Mouse (Mus musculus): ENCODE results near the gene Rara. TPM values are rescaled to one million over a fixed set of nuclear protein-coding genes. Genes with fewer than 3 reads are reported as not detected.
A peak's percentile ranks its signal among the peaks of the same experiment; 100 is the strongest.

Rara gene
- polyA plus RNA-seq, 1 experiment from 2014 or later: 9.1 TPM

GRCm38 (mm10) chr11:98959437-98960312, 32.1 kb downstream of the Rara start:
- Histone ChIP-seq H3K9ac (replicated peaks) (peak overlapping the region; percentile 75), H3K4me1 (replicated peaks) (peaks cover 69% of the 10 kb centered on the region), H3K27ac (peak overlapping the region; percentile 39), H3K36me3 (no peaks in the 10 kb centered on the region), H3K4me3 (replicated peaks) (peak overlapping the region; percentile 58), H3K9me3 (no peaks in the 10 kb centered on the region), H3K27me3 (peaks cover 22% of the 10 kb centered on the region), H3K4me2 (replicated peaks) (peak overlapping the region; percentile 98)
- peak; percentile 46 for ATAC-seq
- under 1% methylated on average over 43 of the region's 43 CpGs for WGBS

- H3K27ac ChIP-seq: peak overlapping the region; percentile 39; the same call in 1 of the 2 replicates
- ATAC-seq: peak; percentile 3; the same call in 1 of the 2 replicates
- WGBS: 1% methylated on average over 53 of the region's 53 CpGs
- H3K4me1 ChIP-seq (replicated peaks): peaks cover 69% of the 10 kb centered on the region
- H3K4me3 ChIP-seq (replicated peaks): peak overlapping the region; percentile 58
- no peaks in the 10 kb centered on the region for H3K9me3 ChIP-seq
- peaks cover 22% of the 10 kb centered on the region for H3K27me3 ChIP-seq
- H3K9ac ChIP-seq (replicated peaks): peak overlapping the region; percentile 75
- no peaks in the 10 kb centered on the region for H3K36me3 ChIP-seq
- H3K4me2 ChIP-seq (replicated peaks): peak overlapping the region; percentile 98
Observed at GRCm38 (mm10) chr11:98960313-98960906, 32.8 kb downstream of the Rara start.

GRCm38 (mm10) chr11:98961051-98961592, 33.5 kb downstream of the Rara start:
- WGBS: 2% methylated on average over 18 of the region's 18 CpGs
- no peak for ATAC-seq
- H3K4me1 ChIP-seq (replicated peaks): peaks cover 71% of the 10 kb centered on the region
- no peaks in the 10 kb centered on the region for H3K36me3 ChIP-seq
- H3K4me2 ChIP-seq (replicated peaks): peak overlapping the region; percentile 98
- peak overlapping the region; percentile 58 for H3K4me3 ChIP-seq (replicated peaks)
- no peak overlapping the region for H3K27ac ChIP-seq
- no peaks in the 10 kb centered on the region for H3K9me3 ChIP-seq
- H3K27me3 ChIP-seq: peaks cover 22% of the 10 kb centered on the region
- H3K9ac ChIP-seq (replicated peaks): peak overlapping the region; percentile 75

- Histone ChIP-seq H3K27ac (no peak overlapping the region), H3K9me3 (no peaks in the 10 kb centered on the region), H3K4me3 (replicated peaks) (peak overlapping the region; percentile 58), H3K27me3 (peaks cover 22% of the 10 kb centered on the region), H3K4me2 (replicated peaks) (peak overlapping the region; percentile 98), H3K36me3 (no peaks in the 10 kb centered on the region), H3K9ac (replicated peaks) (peak overlapping the region; percentile 75; the same call in 1 of the 2 replicates), H3K4me1 (replicated peaks) (peaks cover 77% of the 10 kb centered on the region)
- 7% methylated on average over 8 of the region's 8 CpGs for WGBS
- no peak for ATAC-seq
Observed at GRCm38 (mm10) chr11:98961766-98962165, 34.1 kb downstream of the Rara start.

GRCm38 (mm10) chr11:98962421-98963095, 34.9 kb downstream of the Rara start:
- peak overlapping the region; percentile 62; the same call in 1 of the 2 replicates for H3K9ac ChIP-seq (replicated peaks)
- WGBS: 9% methylated on average over 12 of the region's 12 CpGs
- no peak overlapping the region for H3K27ac ChIP-seq
- H3K9me3 ChIP-seq: no peaks in the 10 kb centered on the region
- peaks cover 22% of the 10 kb centered on the region for H3K27me3 ChIP-seq
- peak overlapping the region; percentile 98 for H3K4me2 ChIP-seq (replicated peaks)
- H3K4me1 ChIP-seq (replicated peaks): peaks cover 85% of the 10 kb centered on the region
- H3K36me3 ChIP-seq: no peaks in the 10 kb centered on the region
- ATAC-seq: no peak
- H3K4me3 ChIP-seq (replicated peaks): peak overlapping the region; percentile 58

- no peaks in the 10 kb centered on the region for H3K9me3 ChIP-seq
- H3K9ac ChIP-seq (replicated peaks): peak overlapping the region; percentile 62
- peak overlapping the region; percentile 58 for H3K4me3 ChIP-seq (replicated peaks)
- WGBS: 2% methylated on average over 29 of the region's 32 CpGs
- peak; percentile 49 for ATAC-seq
- peaks cover 22% of the 10 kb centered on the region for H3K27me3 ChIP-seq
- peaks cover 94% of the 10 kb centered on the region for H3K4me1 ChIP-seq (replicated peaks)
- H3K36me3 ChIP-seq: no peaks in the 10 kb centered on the region
- peak overlapping the region; percentile 4; the same call in 1 of the 2 replicates for H3K27ac ChIP-seq
- peak overlapping the region; percentile 98 for H3K4me2 ChIP-seq (replicated peaks)
Observed at GRCm38 (mm10) chr11:98963191-98964021, 35.8 kb downstream of the Rara start.

GRCm38 (mm10) chr11:98964201-98964615, 36.6 kb downstream of the Rara start:
- Histone ChIP-seq H3K4me3 (replicated peaks) (peak overlapping the region; percentile 58; the same call in 1 of the 2 replicates), H3K27ac (peak overlapping the region; percentile 4), H3K27me3 (peaks cover 22% of the 10 kb centered on the region), H3K4me2 (replicated peaks) (peak overlapping the region; percentile 98), H3K36me3 (no peaks in the 10 kb centered on the region), H3K9me3 (no peaks in the 10 kb centered on the region), H3K9ac (replicated peaks) (peak overlapping the region; percentile 62; the same call in 1 of the 2 replicates), H3K4me1 (replicated peaks) (peaks cover 100% of the 10 kb centered on the region)
- no peak for ATAC-seq
- 27% methylated on average over 6 of the region's 6 CpGs for WGBS

- Histone ChIP-seq H3K36me3 (no peaks in the 10 kb centered on the region), H3K4me3 (replicated peaks) (no peak overlapping the region), H3K27me3 (peaks cover 22% of the 10 kb centered on the region), H3K9me3 (no peaks in the 10 kb centered on the region), H3K27ac (peak overlapping the region; percentile 5), H3K9ac (replicated peaks) (peak overlapping the region; percentile 36; the same call in 1 of the 2 replicates), H3K4me1 (replicated peaks) (peaks cover 100% of the 10 kb centered on the region), H3K4me2 (replicated peaks) (peak overlapping the region; percentile 98)
- WGBS: 24% methylated on average over 15 of the region's 15 CpGs
- ATAC-seq: no peak
Observed at GRCm38 (mm10) chr11:98964616-98965415, 37.2 kb downstream of the Rara start.

GRCm38 (mm10) chr11:98965416-98966077, 37.9 kb downstream of the Rara start:
- Histone ChIP-seq H3K27ac (peak overlapping the region; percentile 5), H3K4me3 (replicated peaks) (no peak overlapping the region), H3K9ac (replicated peaks) (peak overlapping the region; percentile 36; the same call in 1 of the 2 replicates)

More at GRCm38 (mm10) chr11:98965416-98966077, 37.9 kb downstream of the Rara start:
- no peaks in the 10 kb centered on the region for H3K36me3 ChIP-seq
- no peak for ATAC-seq
- no peaks in the 10 kb centered on the region for H3K9me3 ChIP-seq
- WGBS: 6% methylated on average over 10 of the region's 11 CpGs
- H3K27me3 ChIP-seq: peaks cover 22% of the 10 kb centered on the region
- peak overlapping the region; percentile 98 for H3K4me2 ChIP-seq (replicated peaks)
- peaks cover 100% of the 10 kb centered on the region for H3K4me1 ChIP-seq (replicated peaks)

Measured in midbrain, embryonic 13.5 days (tissue).